In genomic region chr4:121016928-121017657, GRCm38 (mm10) we compare ENCODE assay signal across 8 mouse cellular contexts. TPM values are rescaled to one million over a fixed set of nuclear protein-coding genes. Genes with fewer than 3 reads are reported as not detected.
DNase-seq lines count a peak whose midpoint lies in the region; ATAC-seq lines count a peak whose summit lies in the region.

Smap2 (minus strand) TSS chr4:121017247.

- H3K9me3 ChIP-seq in heart, embryonic 13.5 days = no peaks in the 10 kb centered on the region
- no peaks in the 10 kb centered on the region for H3K9me3 ChIP-seq in liver, embryonic 12.5 days (replicated peaks)
- H3K9me3 ChIP-seq in stomach, embryonic 15.5 days = no peaks in the 10 kb centered on the region

- under 1% methylated on average over 47 of the region's 48 CpGs for WGBS in heart, embryonic 13.5 days
- under 1% methylated on average over 48 of the region's 48 CpGs for WGBS in liver, embryonic 12.5 days (ENCODE audit: insufficient replicate concordance)
- WGBS in stomach, embryonic 15.5 days = under 1% methylated on average over 39 of the region's 48 CpGs

- ATAC-seq in erythroid progenitor cell, adult 5-6 weeks (replicated peaks; ENCODE audit: low FRiP score, poor library complexity, severe bottlenecking) = peak; percentile 90
- peak; percentile 95 for ATAC-seq in heart, embryonic 13.5 days (ENCODE audit: extremely low read depth, insufficient number of reproducible peaks, low FRiP score, low TSS enrichment)
- ATAC-seq in liver, embryonic 12.5 days = peak; percentile 88
- ATAC-seq in stomach, embryonic 15.5 days (ENCODE audit: insufficient read depth, low FRiP score, low read depth) = peak; percentile 96

- H3K4me2 ChIP-seq in heart, embryonic 13.5 days = peak within 1 kb of the TSS; percentile 94
- peak within 1 kb of the TSS; percentile 84 for H3K4me2 ChIP-seq in liver, embryonic 12.5 days
- peak within 1 kb of the TSS; percentile 92 for H3K4me2 ChIP-seq in stomach, embryonic 15.5 days

- H3K36me3 ChIP-seq in heart, embryonic 13.5 days = no peaks in the 10 kb centered on the region
- H3K36me3 ChIP-seq in liver, embryonic 12.5 days = 0 out of 2 replicates have a peak, but pooled peaks cover 4% of the 10 kb centered on the region
- no peaks in the 10 kb centered on the region for H3K36me3 ChIP-seq in stomach, embryonic 15.5 days

- peak; percentile 93 for DNase-seq in CD4-positive helper T cell, adult 2 months (ENCODE audit: low read depth, low spot score)
- DNase-seq in brain, embryonic 18.5 days (ENCODE audit: low read depth, low spot score) = peak; percentile 93
- DNase-seq in kidney, postnatal 10 days = peak; percentile 100
- DNase-seq in natural killer cell, adult 2 months (ENCODE audit: low spot score in 2 of 2) = peak; percentile 89 to 92

- H3K27ac ChIP-seq in heart, embryonic 13.5 days (replicated peaks) = peak within 1 kb of the TSS; percentile 64
- H3K27ac ChIP-seq in liver, embryonic 12.5 days = peak within 1 kb of the TSS; percentile 92
- peak within 1 kb of the TSS; percentile 19; the same call in 1 of the 2 replicates for H3K27ac ChIP-seq in stomach, embryonic 15.5 days

- peak within 1 kb of the TSS; percentile 94 for H3K4me3 ChIP-seq in heart, embryonic 13.5 days
- H3K4me3 ChIP-seq in liver, embryonic 12.5 days = peak within 1 kb of the TSS; percentile 100
- H3K4me3 ChIP-seq in stomach, embryonic 15.5 days (replicated peaks) = peak within 1 kb of the TSS; percentile 95

- H3K9ac ChIP-seq in heart, embryonic 13.5 days = peak within 1 kb of the TSS; percentile 94
- H3K9ac ChIP-seq in liver, embryonic 12.5 days = peak within 1 kb of the TSS; percentile 99
- peak within 1 kb of the TSS; percentile 84 for H3K9ac ChIP-seq in stomach, embryonic 15.5 days

- peaks cover 66% of the 10 kb centered on the region for H3K4me1 ChIP-seq in heart, embryonic 13.5 days
- H3K4me1 ChIP-seq in liver, embryonic 12.5 days = peaks cover 58% of the 10 kb centered on the region
- H3K4me1 ChIP-seq in stomach, embryonic 15.5 days = 0 out of 2 replicates have a peak, but pooled peaks cover 12% of the 10 kb centered on the region

- no peaks in the 10 kb centered on the region for H3K27me3 ChIP-seq in heart, embryonic 13.5 days (replicated peaks)
- H3K27me3 ChIP-seq in liver, embryonic 12.5 days (replicated peaks) = no peaks in the 10 kb centered on the region
- no peaks in the 10 kb centered on the region for H3K27me3 ChIP-seq in stomach, embryonic 15.5 days (replicated peaks)

RNA-seq across cellular contexts. Expression of gene Smap2, which starts in this region (rescaled TPM):
- total RNA-seq in erythroid progenitor cell, adult 5-6 weeks (2015; ENCODE audit: low replicate concordance) = 44.0 and 57.3 TPM in 2 replicates
- total RNA-seq in erythroid progenitor cell, adult 5-6 weeks (2017; ENCODE audit: low replicate concordance) = 28.8 and 31.5 TPM in 2 replicates
- polyA plus RNA-seq in heart, embryonic 13.5 days (2015; fragmentation: Nextera tagmentation; extraction: Ambion mirVana) = 11.5 and 12.3 TPM in 2 replicates
- 45.5 and 46.9 TPM in 2 replicates for polyA plus RNA-seq in liver, embryonic 12.5 days (2016; fragmentation: Nextera tagmentation; extraction: Ambion mirVana)
- 14.2 TPM in 2 replicates for polyA plus RNA-seq in stomach, embryonic 15.5 days (2015; fragmentation: Nextera tagmentation; extraction: Ambion mirVana)

Comparison
In these comparisons a context has a peak if more than half of its experiments do, and no peak if none do; other contexts are left out.
1. Peak in every context shown above with its lines: DNase-seq, ATAC-seq, H3K4me3 ChIP-seq and H3K27ac ChIP-seq.
2. H3K27ac ChIP-seq: peak in every context shown above with its lines; median percentile 92 in liver, embryonic 12.5 days; 64 in heart, embryonic 13.5 days; 19 in stomach, embryonic 15.5 days.